Mouse (Mus musculus) brain, embryonic 18.5 days (tissue): ENCODE data around the gene Amdhd1.
"Not testable (repeated sequence)": the region's sequence is repeated elsewhere in the genome, so short reads cannot be mapped to it uniquely, and the experiment has no call there.

Source experiments
- DNase-seq: peaks from one replicate; pipeline ENCODE4 v3.0.0-alpha.2; 2012; ENCODE audit warnings: low read depth, low spot score

Gene Amdhd1

GRCm38 (mm10) chr10:93539775-93540430 lies at the start of gene Amdhd1:
Amdhd1 (minus strand) TSS chr10:93540033.
- DNase-seq, result no peak

GRCm38 (mm10) chr10:93589281-93589848 lies 49.5 kb upstream of the Amdhd1 start, which contains the start of gene Snrpf:
Snrpf (minus strand) TSS chr10:93589706.
- DNase-seq, result peak; percentile 86

GRCm38 (mm10) chr10:93588796-93589195 lies 49.0 kb upstream of the Amdhd1 start:
- no peak for DNase-seq

- peak; percentile 28 for DNase-seq
These were observed 37.5 kb upstream of the Amdhd1 start for GRCm38 (mm10) chr10:93577271-93577886.

GRCm38 (mm10) chr10:93575960-93576359 lies 36.1 kb upstream of the Amdhd1 start:
- no peak for DNase-seq

- DNase-seq, result no peak
These were observed 35.1 kb upstream of the Amdhd1 start for GRCm38 (mm10) chr10:93574966-93575365.

GRCm38 (mm10) chr10:93572209-93572608 lies 32.4 kb upstream of the Amdhd1 start:
- DNase-seq, result no peak

GRCm38 (mm10) chr10:93568671-93569070 lies 28.8 kb upstream of the Amdhd1 start:
- no peak for DNase-seq

- no peak for DNase-seq
These were observed 28.2 kb upstream of the Amdhd1 start for GRCm38 (mm10) chr10:93567841-93568566.

GRCm38 (mm10) chr10:93567066-93567465 lies 27.2 kb upstream of the Amdhd1 start:
- no peak for DNase-seq

- no peak for DNase-seq
These were observed 24.8 kb upstream of the Amdhd1 start for GRCm38 (mm10) chr10:93564518-93565090.

- no peak for DNase-seq
These were observed 20.0 kb upstream of the Amdhd1 start for GRCm38 (mm10) chr10:93559786-93560185.

GRCm38 (mm10) chr10:93557971-93558370 lies 18.1 kb upstream of the Amdhd1 start:
- not testable (repeated sequence) for DNase-seq

GRCm38 (mm10) chr10:93552596-93552995 lies 12.8 kb upstream of the Amdhd1 start:
- DNase-seq, result no peak

GRCm38 (mm10) chr10:93549821-93550220 lies 10.0 kb upstream of the Amdhd1 start:
- no peak for DNase-seq

GRCm38 (mm10) chr10:93548991-93549390 lies 9.2 kb upstream of the Amdhd1 start:
- DNase-seq, result peak; percentile 20

- no peak for DNase-seq
These were observed 8.0 kb upstream of the Amdhd1 start for GRCm38 (mm10) chr10:93547741-93548270.

GRCm38 (mm10) chr10:93544172-93544571 lies 4.3 kb upstream of the Amdhd1 start:
- DNase-seq, result no peak

GRCm38 (mm10) chr10:93543176-93543575 lies 3.3 kb upstream of the Amdhd1 start:
- no peak for DNase-seq

GRCm38 (mm10) chr10:93542356-93542755 lies 2.5 kb upstream of the Amdhd1 start:
- no peak for DNase-seq

GRCm38 (mm10) chr10:93541585-93541984 lies 1.8 kb upstream of the Amdhd1 start:
- DNase-seq, result no peak
